8 mouse cellular contexts compared by ENCODE assay signal in the genomic region with DNA sequence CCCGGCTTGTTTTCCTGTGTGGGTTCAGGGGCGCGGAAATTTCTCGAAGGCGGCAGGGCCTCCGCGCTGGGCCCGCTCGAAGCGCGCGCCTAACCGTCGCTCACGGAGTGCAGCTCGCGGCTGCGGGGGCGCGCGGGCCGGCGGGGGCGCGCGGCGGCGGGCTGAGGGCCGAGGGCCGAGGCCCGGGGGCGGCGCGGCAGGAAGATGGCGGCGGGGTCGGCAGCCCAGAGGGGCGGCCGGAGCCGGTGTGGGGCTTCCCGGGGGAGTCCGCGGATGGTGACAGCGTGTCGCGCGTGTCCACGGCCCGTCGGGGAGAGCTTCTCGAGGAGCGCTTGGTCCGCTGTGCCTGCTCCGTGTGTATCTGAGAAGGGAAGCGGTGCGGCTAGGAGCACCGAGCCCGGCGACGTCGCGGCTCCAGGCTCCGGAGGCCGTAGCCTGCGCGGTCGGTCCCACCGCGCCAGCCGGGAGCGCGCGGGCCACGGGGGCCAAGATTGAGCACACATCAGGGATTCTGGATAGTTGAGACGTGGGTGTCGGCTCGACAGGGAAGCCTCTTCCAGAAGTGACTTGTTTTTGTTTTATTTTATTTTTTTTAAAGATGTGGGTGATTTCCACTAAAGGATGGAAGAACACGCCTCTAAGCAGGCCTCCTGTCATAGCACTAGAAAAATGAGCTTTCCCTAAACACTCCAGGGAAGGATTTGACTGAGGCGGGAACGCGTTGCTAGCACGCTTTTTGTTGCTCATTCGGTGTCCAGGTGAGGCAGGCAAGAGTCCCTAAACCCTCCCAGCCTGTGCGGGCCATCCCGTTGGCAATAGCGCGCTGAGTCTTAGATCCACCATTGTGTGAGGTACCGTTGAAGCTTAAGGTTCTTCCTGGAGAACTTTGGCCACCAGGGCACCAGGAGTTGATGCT. TPM values are rescaled to one million over a fixed set of nuclear protein-coding genes. Genes with fewer than 3 reads are reported as not detected.
A peak's percentile ranks its signal among the peaks of the same experiment; 100 is the strongest.
DNase-seq lines count a peak whose midpoint lies in the region; ATAC-seq and TF ChIP-seq lines count a peak whose summit lies in the region.

No protein-coding gene starts in this region.

- peak; percentile 66 for DNase-seq in layer of hippocampus, adult 11-12 months (ENCODE audit: low spot score)
- DNase-seq in layer of hippocampus, adult 9-10 months (ENCODE audit: low spot score), result no peak
- DNase-seq in cerebellum, postnatal 4 days (ENCODE audit: low spot score in 2 of 2), result peak; percentile 43 to 78
- peak; percentile 59 to 66 for DNase-seq in heart, adult 9 months (ENCODE audit: low spot score in 2 of 2)
- peak; percentile 52 for DNase-seq in liver, embryonic 13.5 days
- DNase-seq in neural tube, embryonic 11.5 days (ENCODE audit: low spot score), result peak; percentile 80
- DNase-seq in stomach, postnatal 0 days (ENCODE audit: low spot score), result peak; percentile 55

- H3K27ac ChIP-seq in kidney, embryonic 14.5 days (ENCODE audit: low read depth, low read length), result peak overlapping the region; percentile 89
- H3K27ac ChIP-seq in liver, embryonic 13.5 days, result peak overlapping the region; percentile 93
- H3K27ac ChIP-seq in neural tube, embryonic 11.5 days (ENCODE audit: low read depth, low read length), result peak overlapping the region; percentile 97
- H3K27ac ChIP-seq in stomach, postnatal 0 days (replicated peaks), result peak overlapping the region; percentile 98

- peak; percentile 42 for ATAC-seq in kidney, embryonic 14.5 days (ENCODE audit: low FRiP score, low TSS enrichment)
- ATAC-seq in liver, embryonic 13.5 days (ENCODE audit: low read depth), result peak; percentile 21
- peak; percentile 48 for ATAC-seq in neural tube, embryonic 11.5 days (ENCODE audit: insufficient read depth, low FRiP score, low TSS enrichment)
- peak; percentile 27 for ATAC-seq in stomach, postnatal 0 days (ENCODE audit: low FRiP score, low TSS enrichment)

- H3K36me3 ChIP-seq in kidney, embryonic 14.5 days (ENCODE audit: control insufficient read depth, insufficient read depth, low read length), result no peaks in the 10 kb centered on the region
- no peaks in the 10 kb centered on the region for H3K36me3 ChIP-seq in liver, embryonic 13.5 days
- H3K36me3 ChIP-seq in neural tube, embryonic 11.5 days (ENCODE audit: control insufficient read depth, insufficient read depth, low read length), result no peaks in the 10 kb centered on the region
- no peaks in the 10 kb centered on the region for H3K36me3 ChIP-seq in stomach, postnatal 0 days (ENCODE audit: control insufficient read depth, insufficient read depth, low read length)

- TF ChIP-seq CTCF in stomach, postnatal 0 days (IDR thresholded peaks at IDR 0.05; ENCODE audit: low read depth), result no peak

- H3K27me3 ChIP-seq in kidney, embryonic 14.5 days (ENCODE audit: control insufficient read depth, insufficient read depth, low read length), result no peaks in the 10 kb centered on the region
- H3K27me3 ChIP-seq in liver, embryonic 13.5 days, result no peaks in the 10 kb centered on the region
- H3K27me3 ChIP-seq in neural tube, embryonic 11.5 days (ENCODE audit: control insufficient read depth, insufficient read depth, low read length), result no peaks in the 10 kb centered on the region
- H3K27me3 ChIP-seq in stomach, postnatal 0 days (ENCODE audit: control insufficient read depth, insufficient read depth, low read length), result no peaks in the 10 kb centered on the region

- no peaks in the 10 kb centered on the region for H3K9me3 ChIP-seq in kidney, embryonic 14.5 days (ENCODE audit: control insufficient read depth, low read length)
- no peaks in the 10 kb centered on the region for H3K9me3 ChIP-seq in liver, embryonic 13.5 days (replicated peaks)
- H3K9me3 ChIP-seq in neural tube, embryonic 11.5 days (ENCODE audit: control insufficient read depth, low read length), result no peaks in the 10 kb centered on the region
- H3K9me3 ChIP-seq in stomach, postnatal 0 days (ENCODE audit: control insufficient read depth, low read length), result no peaks in the 10 kb centered on the region

- no peak for TF ChIP-seq EP300 in stomach, postnatal 0 days (optimal IDR thresholded peaks at IDR 0.05)

- peak overlapping the region; percentile 91 for H3K9ac ChIP-seq in kidney, embryonic 14.5 days (ENCODE audit: low read depth, low read length)
- peak overlapping the region; percentile 96 for H3K9ac ChIP-seq in liver, embryonic 13.5 days
- peak overlapping the region; percentile 86 for H3K9ac ChIP-seq in neural tube, embryonic 11.5 days (ENCODE audit: low read length)
- peak overlapping the region; percentile 94 for H3K9ac ChIP-seq in stomach, postnatal 0 days (ENCODE audit: low read length)

- under 1% methylated on average over 88 of the region's 88 CpGs for WGBS in kidney, embryonic 14.5 days
- WGBS in liver, embryonic 13.5 days (ENCODE audit: insufficient replicate concordance), result under 1% methylated on average over 87 of the region's 88 CpGs
- WGBS in neural tube, embryonic 11.5 days, result under 1% methylated on average over 69 of the region's 88 CpGs
- WGBS in stomach, postnatal 0 days, result under 1% methylated on average over 58 of the region's 88 CpGs

- H3K4me1 ChIP-seq in kidney, embryonic 14.5 days (ENCODE audit: control insufficient read depth, insufficient read depth, low read length), result peaks cover 25% of the 10 kb centered on the region
- H3K4me1 ChIP-seq in liver, embryonic 13.5 days (replicated peaks), result peaks cover 45% of the 10 kb centered on the region
- H3K4me1 ChIP-seq in neural tube, embryonic 11.5 days (ENCODE audit: control insufficient read depth, insufficient read depth, low read length), result peaks cover 25% of the 10 kb centered on the region
- H3K4me1 ChIP-seq in stomach, postnatal 0 days (replicated peaks; ENCODE audit: control insufficient read depth, insufficient read depth), result peaks cover 9% of the 10 kb centered on the region

- peak overlapping the region; percentile 85 for H3K4me2 ChIP-seq in kidney, embryonic 14.5 days (replicated peaks; ENCODE audit: low read depth, low read length)
- peak overlapping the region; percentile 98 for H3K4me2 ChIP-seq in liver, embryonic 13.5 days
- H3K4me2 ChIP-seq in neural tube, embryonic 11.5 days (ENCODE audit: low read depth), result peak overlapping the region; percentile 85
- H3K4me2 ChIP-seq in stomach, postnatal 0 days (replicated peaks; ENCODE audit: low read depth), result peak overlapping the region; percentile 72

- H3K4me3 ChIP-seq in kidney, embryonic 14.5 days (ENCODE audit: low read length), result peak overlapping the region; percentile 86
- peak overlapping the region; percentile 94 for H3K4me3 ChIP-seq in liver, embryonic 13.5 days (replicated peaks)
- H3K4me3 ChIP-seq in neural tube, embryonic 11.5 days (ENCODE audit: low read depth, low read length), result peak overlapping the region; percentile 84
- H3K4me3 ChIP-seq in stomach, postnatal 0 days (ENCODE audit: low read depth, low read length), result peak overlapping the region; percentile 72

RNA-seq across cellular contexts. Expression of a gene that starts 0.9 kb away (rescaled TPM):
- polyA plus RNA-seq in kidney, embryonic 14.5 days (2014; fragmentation: Nextera tagmentation; extraction: Ambion mirVana), result 27.1 and 44.0 TPM in 2 replicates
- polyA plus RNA-seq in liver, embryonic 13.5 days (2015; fragmentation: Nextera tagmentation; extraction: Ambion mirVana), result 11.1 and 12.9 TPM in 2 replicates
- 46.4 and 52.4 TPM in 2 replicates for polyA plus RNA-seq in neural tube, embryonic 11.5 days (2014; fragmentation: Nextera tagmentation; extraction: Ambion mirVana)
- 9.5 and 9.8 TPM in 2 replicates for polyA plus RNA-seq in stomach, postnatal 0 days (2015; fragmentation: Nextera tagmentation; extraction: Ambion mirVana)

RNA-seq across cellular contexts. Expression of a gene that starts 45.5 kb away (rescaled TPM):
- polyA plus RNA-seq in kidney, embryonic 14.5 days (2014; fragmentation: Nextera tagmentation; extraction: Ambion mirVana), result 231 and 270 TPM in 2 replicates
- 163 and 179 TPM in 2 replicates for polyA plus RNA-seq in liver, embryonic 13.5 days (2015; fragmentation: Nextera tagmentation; extraction: Ambion mirVana)
- polyA plus RNA-seq in neural tube, embryonic 11.5 days (2014; fragmentation: Nextera tagmentation; extraction: Ambion mirVana), result 250 and 260 TPM in 2 replicates
- 334 and 344 TPM in 2 replicates for polyA plus RNA-seq in stomach, postnatal 0 days (2015; fragmentation: Nextera tagmentation; extraction: Ambion mirVana)

RNA-seq across cellular contexts. Expression of a gene that starts 45.6 kb away (rescaled TPM):
- 40.6 and 45.7 TPM in 2 replicates for polyA plus RNA-seq in kidney, embryonic 14.5 days (2014; fragmentation: Nextera tagmentation; extraction: Ambion mirVana)
- polyA plus RNA-seq in liver, embryonic 13.5 days (2015; fragmentation: Nextera tagmentation; extraction: Ambion mirVana), result 36.9 and 39.4 TPM in 2 replicates
- 40.1 and 42.5 TPM in 2 replicates for polyA plus RNA-seq in neural tube, embryonic 11.5 days (2014; fragmentation: Nextera tagmentation; extraction: Ambion mirVana)
- 14.9 and 15.6 TPM in 2 replicates for polyA plus RNA-seq in stomach, postnatal 0 days (2015; fragmentation: Nextera tagmentation; extraction: Ambion mirVana)
